Mouse (Mus musculus): ENCODE results near the gene Supt6.
"Not testable (repeated sequence)": the region's sequence is repeated elsewhere in the genome, so short reads cannot be mapped to it uniquely, and the experiment has no call there.

Supt6 gene

DNA sequence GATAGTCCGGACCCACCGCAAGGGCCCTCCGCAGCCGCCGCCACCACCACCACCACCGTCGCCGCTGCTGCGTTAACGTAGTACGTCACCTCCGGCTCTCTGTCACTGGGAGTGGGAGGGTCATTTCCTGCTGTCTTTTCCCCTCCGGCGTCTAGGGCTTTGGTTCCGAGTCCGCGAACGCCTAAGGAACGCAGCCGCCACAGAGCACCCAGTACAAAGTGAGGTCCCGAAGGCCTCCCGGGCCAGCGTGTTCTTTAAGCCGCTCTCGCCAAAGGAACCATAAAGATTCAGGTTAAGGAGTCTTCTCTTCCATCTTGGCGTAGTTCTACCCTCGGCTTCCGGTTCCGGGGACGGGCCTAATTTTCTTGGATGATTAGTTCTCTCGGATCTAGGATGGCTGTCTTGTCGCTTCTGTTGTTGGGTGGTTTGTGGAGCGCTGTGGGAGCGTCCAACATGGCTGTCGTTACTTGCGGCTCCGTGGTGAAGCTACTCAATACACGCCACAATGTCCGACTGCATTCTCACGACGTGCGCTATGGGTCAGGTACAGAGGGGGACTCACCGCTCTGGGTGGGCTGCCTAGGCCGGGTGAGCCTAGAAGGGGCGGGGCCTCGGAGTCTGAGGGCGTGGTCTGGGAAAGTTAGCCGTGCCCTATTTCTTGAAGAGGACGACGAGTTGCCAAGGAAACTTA, at the start of gene Supt6, which contains the start of gene Sdf2:
Gene Supt6, minus strand, starts transcription at position 361 of the 691 bp plus-strand sequence.
Gene Sdf2, plus strand, starts transcription at position 120 of the 691 bp plus-strand sequence.
- DNase-seq (ENCODE audit: low spot score), result peak; percentile 97

DNA sequence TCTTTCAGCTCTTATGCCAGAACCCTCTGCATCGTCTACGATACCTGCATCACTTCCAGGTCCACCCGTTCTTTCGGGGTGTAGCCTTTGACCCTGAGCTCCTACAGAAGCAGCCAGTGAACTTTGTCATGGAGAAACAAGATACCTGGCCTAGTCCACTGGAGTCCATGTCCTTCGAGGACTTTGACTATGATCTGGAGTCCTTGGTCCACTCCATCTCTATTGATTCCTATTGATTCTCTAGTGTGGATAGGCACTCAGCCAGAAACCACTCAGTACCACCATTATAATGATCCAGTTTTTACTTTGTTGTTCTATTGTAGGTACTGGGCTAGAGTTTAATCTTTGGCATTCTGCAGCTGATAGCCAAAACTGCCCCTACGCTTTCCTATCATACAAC, 48.8 kb upstream of the Supt6 start:
- no peak for DNase-seq (ENCODE audit: low spot score)

DNA sequence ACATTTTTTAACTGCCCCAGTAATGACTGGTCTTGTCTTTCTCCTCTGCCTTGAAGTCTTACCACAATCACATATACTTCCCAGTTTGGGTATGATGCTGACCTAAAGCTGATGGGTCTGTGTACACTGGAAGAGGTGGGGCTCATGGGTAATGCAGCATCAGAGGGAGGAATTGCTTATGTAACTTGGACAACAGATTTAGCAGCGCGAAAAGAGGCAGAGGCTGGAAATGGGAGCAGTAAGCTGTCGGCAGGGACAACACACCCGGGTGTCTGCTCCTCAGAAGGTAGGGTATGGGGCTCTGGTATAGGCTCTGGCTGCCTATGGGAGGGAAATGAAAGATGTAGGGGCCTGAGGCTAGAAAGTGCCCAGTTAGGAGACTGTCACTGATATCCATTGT, 44.9 kb upstream of the Supt6 start, which contains the start of gene BC030499:
Gene BC030499, plus strand, starts transcription at position 188 of the 400 bp plus-strand sequence.
- DNase-seq (ENCODE audit: low spot score), result no peak

GRCm38 (mm10) chr11:78289146-78289763, 43.5 kb upstream of the Supt6 start:
- DNase-seq (ENCODE audit: low spot score), result no peak

DNA sequence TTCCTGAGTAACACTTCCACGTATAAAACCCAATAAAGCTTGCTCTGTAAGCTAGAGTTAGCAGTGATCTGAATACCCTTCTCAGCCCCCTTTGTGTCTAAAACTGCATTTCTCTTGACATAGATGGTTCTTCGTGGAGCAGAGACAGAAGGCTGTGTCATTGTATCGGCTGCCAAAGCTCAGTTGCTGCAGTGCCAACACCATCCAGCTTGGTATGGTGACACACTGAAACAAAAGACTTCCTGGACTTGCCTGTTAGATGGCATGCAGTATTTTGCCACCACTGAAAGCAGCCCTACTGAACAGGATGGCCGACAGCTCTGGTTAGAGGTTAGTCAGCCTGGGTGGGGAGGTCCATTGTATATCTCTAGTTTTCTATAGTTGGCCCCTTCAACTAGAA, 33.8 kb upstream of the Supt6 start:
- no peak for DNase-seq (ENCODE audit: low spot score)

- no peak for DNase-seq (ENCODE audit: low spot score)
Observed at GRCm38 (mm10) chr11:78278853-78279252, 33.1 kb upstream of the Supt6 start.

GRCm38 (mm10) chr11:78276169-78276568, 30.4 kb upstream of the Supt6 start:
- not testable (repeated sequence) for DNase-seq (ENCODE audit: low spot score)

DNA sequence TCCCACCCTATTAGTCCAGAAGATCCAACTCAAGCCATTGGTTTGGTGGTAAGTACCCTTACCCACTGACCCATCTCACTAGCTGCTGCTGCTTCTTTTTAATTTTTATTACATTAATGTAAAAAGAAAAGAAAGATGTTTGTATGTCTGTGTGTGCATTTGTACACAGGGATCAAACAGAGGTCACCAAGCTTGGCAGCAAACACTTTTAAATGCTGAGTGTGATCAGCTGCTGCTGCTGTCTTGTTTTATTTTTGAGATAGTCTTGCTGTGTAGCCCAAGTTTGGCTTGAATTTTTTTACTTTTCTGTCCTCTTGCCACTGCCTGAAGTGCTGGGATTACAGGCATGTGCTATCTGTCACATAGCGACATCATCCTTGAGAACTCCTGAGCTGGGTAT, 29.8 kb upstream of the Supt6 start:
- no peak for DNase-seq (ENCODE audit: low spot score)

GRCm38 (mm10) chr11:78271986-78272385, 26.2 kb upstream of the Supt6 start:
- no peak for DNase-seq (ENCODE audit: low spot score)

GRCm38 (mm10) chr11:78265571-78265970, 19.8 kb upstream of the Supt6 start:
- no peak for DNase-seq (ENCODE audit: low spot score)

- DNase-seq (ENCODE audit: low spot score), result peak; percentile 72
Observed at GRCm38 (mm10) chr11:78262550-78262949, 16.8 kb upstream of the Supt6 start.

DNA sequence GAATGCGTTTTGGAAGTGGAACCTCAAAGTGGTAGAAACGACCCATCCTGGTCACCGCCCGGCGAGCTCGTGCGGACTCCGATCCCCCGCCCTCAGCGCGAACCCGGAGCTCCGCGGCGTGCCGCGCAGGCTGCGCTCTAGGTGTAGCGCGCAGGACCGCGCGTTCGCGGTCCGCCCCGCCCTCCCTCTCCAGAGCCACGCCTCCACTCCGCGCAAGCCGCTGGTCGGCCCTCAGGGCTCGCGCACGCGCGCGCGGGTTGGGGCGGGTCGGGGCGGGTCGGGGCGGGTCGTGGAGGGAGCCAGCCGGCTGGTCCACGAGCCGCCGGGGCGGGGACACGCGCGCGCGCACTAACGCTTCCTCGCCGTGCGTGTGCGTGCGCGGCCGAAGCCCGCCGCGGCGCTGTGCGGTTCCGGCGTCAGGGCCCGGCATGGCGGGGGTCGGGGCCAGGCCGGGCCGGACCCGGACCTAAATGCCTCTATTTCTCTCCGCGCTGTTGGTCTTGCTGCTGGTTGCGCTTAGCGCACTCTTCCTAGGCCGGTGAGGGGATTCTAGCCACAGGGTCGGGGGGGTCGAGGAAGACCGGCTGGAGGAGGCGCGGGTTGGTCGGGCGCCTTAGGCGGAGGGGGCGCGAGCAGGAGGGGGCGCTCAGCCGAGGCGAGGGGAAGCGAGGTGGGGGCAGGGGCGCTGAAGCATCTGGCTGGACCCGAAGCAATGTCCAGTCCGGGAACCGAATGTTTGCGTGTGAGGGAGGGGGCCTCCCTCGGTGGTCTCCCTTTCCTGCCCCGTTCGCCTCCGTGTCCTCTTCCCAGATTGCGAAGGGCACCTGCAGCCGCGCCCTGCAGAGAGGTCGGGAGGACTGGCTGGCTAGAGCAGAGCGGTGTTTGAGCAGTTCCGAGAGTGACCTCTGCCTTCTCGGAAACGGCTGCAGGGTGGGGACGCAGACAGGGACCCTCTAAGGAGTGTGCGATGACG, 15.9 kb upstream of the Supt6 start, which contains the start of gene 2610507B11Rik:
Gene 2610507B11Rik, plus strand, starts transcription at position 373 of the 973 bp plus-strand sequence.
- peak; percentile 97 for DNase-seq (ENCODE audit: low spot score)

- no peak for DNase-seq (ENCODE audit: low spot score)
Observed at GRCm38 (mm10) chr11:78260489-78261258, 14.9 kb upstream of the Supt6 start.

- DNase-seq (ENCODE audit: low spot score), result no peak
Observed at GRCm38 (mm10) chr11:78256618-78257017, 10.8 kb upstream of the Supt6 start.

GRCm38 (mm10) chr11:78247727-78248140, 1.9 kb upstream of the Supt6 start:
- DNase-seq (ENCODE audit: low spot score), result no peak

- no peak for DNase-seq (ENCODE audit: low spot score)
Observed at GRCm38 (mm10) chr11:78247012-78247348, 1.2 kb upstream of the Supt6 start.

DNA sequence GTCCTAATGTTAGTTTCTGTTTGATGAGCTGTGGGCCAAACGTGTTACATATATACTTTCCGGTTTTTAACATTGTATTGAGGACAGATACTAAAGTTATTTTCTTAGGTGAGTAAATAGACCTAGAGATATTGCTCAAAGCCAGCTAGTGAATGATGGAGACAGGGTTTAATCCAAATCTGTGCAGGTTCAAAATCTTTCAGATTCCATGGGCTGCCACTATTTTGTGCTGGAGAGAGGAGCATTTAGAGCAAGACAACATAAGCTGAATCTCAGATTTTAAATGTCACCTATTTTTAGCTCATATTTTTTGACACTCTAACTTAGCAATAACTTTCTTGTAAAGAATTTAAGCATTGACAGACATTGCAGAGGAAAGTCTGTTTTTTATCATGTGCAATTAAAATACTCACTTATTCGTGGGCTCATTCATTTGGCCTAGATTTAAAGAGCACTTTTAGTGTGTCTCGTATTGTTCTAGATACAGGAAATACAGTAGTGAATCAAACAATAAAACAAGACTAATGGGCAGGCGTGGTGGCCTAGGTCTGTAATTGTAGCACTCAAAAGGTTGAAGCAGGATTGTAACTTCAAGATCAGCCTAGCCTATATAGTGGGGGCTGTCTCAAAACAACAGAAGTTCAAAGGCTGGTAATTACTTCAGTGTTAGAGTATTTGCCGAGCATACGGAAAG, 678 bp upstream of the Supt6 start:
- DNase-seq (ENCODE audit: low spot score), result no peak

GRCm38 (mm10) chr11:78245261-78245626, 543 bp downstream of the Supt6 start:
- no peak for DNase-seq (ENCODE audit: low spot score)

DNA sequence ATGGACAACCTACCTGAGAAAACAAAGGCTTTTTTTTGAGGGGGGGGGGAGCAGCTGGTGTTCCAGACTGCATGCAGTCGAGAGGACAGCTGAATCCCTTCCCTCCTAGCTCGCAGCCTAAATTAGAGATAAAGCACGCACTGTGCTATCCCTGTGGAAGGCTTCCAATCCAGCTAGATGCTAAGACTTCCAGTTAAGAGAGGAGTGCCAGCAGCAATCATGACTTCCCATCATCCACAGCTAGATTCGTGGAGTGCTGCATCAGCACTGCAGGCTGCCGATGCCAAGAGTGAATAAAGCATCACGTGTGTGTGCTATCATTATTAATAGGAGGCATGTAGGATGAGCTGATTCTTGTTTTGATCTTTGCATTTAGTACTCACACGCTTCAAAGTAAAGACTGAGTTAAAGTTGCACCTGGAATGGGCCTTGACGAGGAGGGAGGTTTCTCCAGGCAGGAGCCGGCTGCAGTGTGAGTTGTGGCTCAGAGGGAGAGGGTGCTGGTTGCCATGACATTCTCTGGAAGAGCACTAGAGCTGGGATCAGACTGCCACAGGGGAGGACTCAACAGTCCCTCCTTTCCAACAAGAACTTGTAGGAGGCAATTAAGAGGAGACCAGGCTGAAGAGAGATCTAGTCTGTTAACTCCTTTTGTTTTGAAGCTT, 5.5 kb downstream of the Supt6 start:
- no peak for DNase-seq (ENCODE audit: low spot score)

- no peak for DNase-seq (ENCODE audit: low spot score)
Observed at GRCm38 (mm10) chr11:78231518-78231917, 14.3 kb downstream of the Supt6 start.

DNA sequence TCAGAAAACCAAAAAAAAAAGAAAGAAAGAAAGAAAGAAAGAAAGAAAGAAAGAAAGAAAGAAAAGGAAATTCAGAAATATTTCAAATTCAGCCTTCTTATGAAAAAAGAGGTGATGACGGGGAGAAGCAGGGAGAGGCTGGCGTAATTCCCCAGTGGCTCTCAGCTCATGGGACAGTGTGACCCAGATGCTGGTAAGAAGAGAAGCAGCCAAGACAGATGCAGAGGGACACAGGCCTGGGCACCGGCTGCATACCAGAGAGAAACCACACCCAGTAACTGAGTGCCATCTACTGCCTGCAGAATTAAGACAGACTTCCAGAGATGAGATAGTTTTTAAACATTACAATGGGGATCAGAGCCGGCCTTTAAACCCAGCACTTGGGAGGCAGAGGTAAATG, 22.2 kb downstream of the Supt6 start:
- DNase-seq (ENCODE audit: low spot score), result no peak
